Mouse (Mus musculus) forebrain, postnatal 0 days (tissue): ENCODE measurements around the gene Tdrd5. TPM values are rescaled to one million over a fixed set of nuclear protein-coding genes. Genes with fewer than 3 reads are reported as not detected.
"Not testable (repeated sequence)": the region's sequence is repeated elsewhere in the genome, so short reads cannot be mapped to it uniquely, and the experiment has no call there.

ENCODE experiments used
- ATAC-seq: fragments of 200-750 bp; cut with Nextera tagmentation; 2 replicates; pipeline ENCODE4 v1.8.0; 2017; ENCODE audit warnings: mild to moderate bottlenecking, moderate library complexity
- DNase-seq: peaks from one replicate; pipeline ENCODE4 v3.0.0-alpha.2; 2015
- H3K27ac ChIP-seq: fragments of 300-500 bp; sonication (generic); 2 replicates; pipeline ENCODE4 v1.5.1; 2014; ENCODE audit warnings: low read depth, mild to moderate bottlenecking, antibody characterized with exemption, low read length, moderate library complexity, mixed read lengths
- H3K27me3 ChIP-seq: fragments of 300-500 bp; sonication (generic); 2 replicates; pipeline ENCODE4 v1.6.1; 2014; ENCODE audit warnings: mild to moderate bottlenecking, low read length, mixed read lengths; ENCODE audit not compliant: insufficient read depth
- H3K36me3 ChIP-seq: fragments of 300-500 bp; sonication (generic); 2 replicates; pipeline ENCODE4 v1.6.1; 2014; ENCODE audit warnings: mild to moderate bottlenecking, moderate library complexity; ENCODE audit not compliant: insufficient read depth
- H3K4me1 ChIP-seq: fragments of 300-500 bp; sonication (generic); 2 replicates; pipeline ENCODE4 v1.6.1; 2014; ENCODE audit warnings: antibody characterized with exemption; ENCODE audit not compliant: insufficient read depth
- H3K4me2 ChIP-seq: fragments of 300-500 bp; sonication (generic); 2 replicates; pipeline ENCODE4 v1.6.1; 2014; ENCODE audit warnings: low read depth, mild to moderate bottlenecking, moderate library complexity
- H3K4me3 ChIP-seq: fragments of 300-500 bp; sonication (generic); 2 replicates; pipeline ENCODE4 v1.5.1; 2014; ENCODE audit warnings: low read depth, low read length, mixed read lengths
- H3K9ac ChIP-seq: fragments of 300-500 bp; sonication (generic); 2 replicates; pipeline ENCODE4 v1.6.1; 2014; ENCODE audit warnings: mild to moderate bottlenecking
- H3K9me3 ChIP-seq: fragments of 300-500 bp; sonication (generic); 2 replicates; pipeline ENCODE4 v1.6.1; 2016; ENCODE audit warnings: low read length
- CTCF ChIP-seq: sonication (generic); IDR thresholded peaks from 2 replicates; pipeline ENCODE4 v1.5.1; 2016; ENCODE audit warnings: antibody characterized with exemption, control low read depth, low read depth
- WGBS: fragments of 180-500 bp; shearing (Covaris S2); extraction: QIAGEN DNeasy Blood & Tissue Kit; methylation state at CpG from one replicate; pipeline ENCODE4 v1.1.7; 2014; 5-methylcytosine and 5-hydroxymethylcytosine counted together
- polyA plus RNA-seq: library from polyadenylated mRNA; unstranded; fragments of >200 nt; fragmentation: Nextera tagmentation; extraction: Ambion mirVana; gene quantifications from 2 replicates; pipeline ENCODE4 v1.2.1, GENCODE M21; 2015
- total RNA-seq: library from RNA; depleted of rRNA; stranded (reverse); fragments of >200 nt; gene quantifications from 2 replicates; pipeline ENCODE4 v1.2.3, GENCODE M21; 2014

Gene Tdrd5
- total and polyA plus RNA-seq, 2 experiments from 2014 or later: 0.42 to 1.9 TPM

- ATAC-seq: no peak
- no peak for TF ChIP-seq CTCF
- no peaks in the 10 kb centered on the region for H3K4me1 ChIP-seq
- 46% methylated on average over 9 of the region's 9 CpGs for WGBS
- no peak overlapping the region for H3K4me3 ChIP-seq
- no peak overlapping the region for H3K9ac ChIP-seq
- no peak overlapping the region for H3K4me2 ChIP-seq
- no peak overlapping the region for H3K27ac ChIP-seq
- H3K27me3 ChIP-seq: no peaks in the 10 kb centered on the region
- no peaks in the 10 kb centered on the region for H3K9me3 ChIP-seq
- no peaks in the 10 kb centered on the region for H3K36me3 ChIP-seq
- no peak for DNase-seq
Measured at GRCm38 (mm10) chr1:156284851-156285540, 18.5 kb downstream of the Tdrd5 start.

GRCm38 (mm10) chr1:156284207-156284606 lies 19.3 kb downstream of the Tdrd5 start:
- no peak for ATAC-seq
- Histone ChIP-seq H3K9me3 (no peaks in the 10 kb centered on the region), H3K27ac (no peak overlapping the region), H3K36me3 (no peaks in the 10 kb centered on the region), H3K9ac (no peak overlapping the region), H3K27me3 (no peaks in the 10 kb centered on the region), H3K4me1 (no peaks in the 10 kb centered on the region), H3K4me2 (no peak overlapping the region), H3K4me3 (no peak overlapping the region)
- WGBS: 81% methylated on average over 10 of the region's 10 CpGs
- no peak for DNase-seq
- no peak for TF ChIP-seq CTCF

GRCm38 (mm10) chr1:156280131-156280530 lies 23.3 kb downstream of the Tdrd5 start:
- 72% methylated on average over 7 of the region's 7 CpGs for WGBS

GRCm38 (mm10) chr1:156273647-156274046 lies 29.8 kb downstream of the Tdrd5 start:
- Histone ChIP-seq H3K9ac (no peak overlapping the region), H3K27me3 (no peaks in the 10 kb centered on the region), H3K4me2 (no peak overlapping the region), H3K4me1 (no peaks in the 10 kb centered on the region), H3K36me3 (no peaks in the 10 kb centered on the region), H3K9me3 (no peaks in the 10 kb centered on the region), H3K27ac (no peak overlapping the region), H3K4me3 (no peak overlapping the region)
- ATAC-seq (no peak), DNase-seq (no peak)
- 58% methylated on average over 7 of the region's 7 CpGs for WGBS
- no peak for TF ChIP-seq CTCF

More at GRCm38 (mm10) chr1:156280131-156280530, 23.3 kb downstream of the Tdrd5 start:
- H3K4me2 ChIP-seq: no peak overlapping the region
- H3K9ac ChIP-seq: no peak overlapping the region
- H3K9me3 ChIP-seq: no peaks in the 10 kb centered on the region
- no peaks in the 10 kb centered on the region for H3K36me3 ChIP-seq
- no peak for TF ChIP-seq CTCF
- ATAC-seq (no peak), DNase-seq (no peak)
- no peaks in the 10 kb centered on the region for H3K27me3 ChIP-seq
- H3K4me3 ChIP-seq: no peak overlapping the region
- no peak overlapping the region for H3K27ac ChIP-seq
- no peaks in the 10 kb centered on the region for H3K4me1 ChIP-seq

GRCm38 (mm10) chr1:156271654-156272053 lies 31.8 kb downstream of the Tdrd5 start:
- H3K27me3 ChIP-seq: no peaks in the 10 kb centered on the region
- ATAC-seq (peak; percentile 47; the same call in 1 of the 2 replicates), DNase-seq (peak; percentile 27)
- H3K36me3 ChIP-seq: no peaks in the 10 kb centered on the region
- H3K4me3 ChIP-seq: no peak overlapping the region
- TF ChIP-seq CTCF: no peak
- no peaks in the 10 kb centered on the region for H3K4me1 ChIP-seq
- H3K9me3 ChIP-seq: no peaks in the 10 kb centered on the region
- WGBS: 14% methylated on average over 5 of the region's 5 CpGs
- no peak overlapping the region for H3K9ac ChIP-seq
- no peak overlapping the region for H3K27ac ChIP-seq
- no peak overlapping the region for H3K4me2 ChIP-seq

GRCm38 (mm10) chr1:156270471-156270870 lies 33.0 kb downstream of the Tdrd5 start:
- no peak overlapping the region for H3K27ac ChIP-seq
- H3K4me2 ChIP-seq: no peak overlapping the region
- H3K27me3 ChIP-seq: no peaks in the 10 kb centered on the region
- no peak for TF ChIP-seq CTCF
- no peaks in the 10 kb centered on the region for H3K4me1 ChIP-seq
- 84% methylated on average over 9 of the region's 9 CpGs for WGBS
- DNase-seq (no peak), ATAC-seq (no peak)
- no peak overlapping the region for H3K9ac ChIP-seq
- no peak overlapping the region for H3K4me3 ChIP-seq
- H3K9me3 ChIP-seq: no peaks in the 10 kb centered on the region
- no peaks in the 10 kb centered on the region for H3K36me3 ChIP-seq

GRCm38 (mm10) chr1:156268546-156268945 lies 34.9 kb downstream of the Tdrd5 start:
- H3K4me3 ChIP-seq, ATAC-seq, H3K4me2 ChIP-seq, H3K9ac ChIP-seq, H3K4me1 ChIP-seq, DNase-seq, H3K36me3 ChIP-seq, H3K27ac ChIP-seq, H3K9me3 ChIP-seq, H3K27me3 ChIP-seq: not testable (repeated sequence)
- WGBS: 22% methylated on average over 3 of the region's 3 CpGs
